Mouse (Mus musculus) CH12.LX (cell line): ENCODE measurements around the gene Gm21905. TPM values are rescaled to one million over a fixed set of nuclear protein-coding genes. Genes with fewer than 3 reads are reported as not detected.

ENCODE experiments used
- DNase-seq: peaks from one replicate; pipeline ENCODE4 v3.0.0-alpha.2; 2013; ENCODE audit errors: extremely low read depth
- H3K27ac ChIP-seq: 2 replicates; pipeline ENCODE4 v1.5.1; 2012; ENCODE audit warnings: low read depth, mild to moderate bottlenecking, control low read depth, moderate library complexity; ENCODE audit not compliant: insufficient read depth
- H3K27me3 ChIP-seq: replicated peaks from 2 replicates; pipeline ENCODE3; 2012; ENCODE audit warnings: inconsistent platforms
- H3K36me3 ChIP-seq, 2 experiments: replicated peaks in 1 of 2; 2 replicates each; pipeline versions ENCODE3 to v1.6.1; 2012; ENCODE audit warnings: inconsistent platforms in 1 of 2, low read length in 1 of 2, mild to moderate bottlenecking in 1 of 2, mixed read lengths in 1 of 2, moderate library complexity in 1 of 2; ENCODE audit not compliant: control insufficient read depth in 1 of 2, insufficient read depth in 1 of 2
- H3K4me1 ChIP-seq, 2 experiments: 2 replicates each; pipeline ENCODE4 v1.6.1; 2012; ENCODE audit warnings: inconsistent platforms in 1 of 2, moderate library complexity in 1 of 2; ENCODE audit not compliant: insufficient read depth in 2 of 2, control insufficient read depth in 1 of 2
- H3K4me2 ChIP-seq: 2 replicates; pipeline ENCODE4 v1.6.1; 2012; ENCODE audit warnings: low read depth, mild to moderate bottlenecking, control low read depth; ENCODE audit not compliant: poor library complexity, insufficient read depth, severe bottlenecking
- H3K4me3 ChIP-seq, 3 experiments: fragments of 150-350 bp in 1 of 3; sonication (generic) in 1 of 3; replicated peaks in 1 of 3; 2 replicates each; pipeline versions ENCODE3 to v1.5.1; 2011 to 2012; ENCODE audit warnings: low read depth in 2 of 3, low read length in 2 of 3, mild to moderate bottlenecking in 2 of 3, moderate library complexity in 2 of 3, control low read depth in 1 of 3, improper control_type of control experiment in 1 of 3, inconsistent platforms in 1 of 3, mixed read lengths in 1 of 3; ENCODE audit not compliant: poor library complexity in 1 of 3
- H3K79me2 ChIP-seq: replicated peaks from 2 replicates; pipeline ENCODE4 v1.6.1; 2012; ENCODE audit warnings: mild to moderate bottlenecking, moderate library complexity; ENCODE audit not compliant: control insufficient read depth, poor library complexity, insufficient read depth, severe bottlenecking; ENCODE audit errors: extremely low read depth
- H3K9ac ChIP-seq: 2 replicates; pipeline ENCODE4 v1.6.1; 2012; ENCODE audit warnings: low read depth, mild to moderate bottlenecking, control low read depth, moderate library complexity; ENCODE audit not compliant: insufficient read depth
- H3K9me3 ChIP-seq: replicated peaks from 2 replicates; pipeline ENCODE3; 2012; ENCODE audit warnings: low read length, inconsistent platforms, mixed read lengths
- CHD1 ChIP-seq: IDR thresholded peaks from 2 replicates; pipeline ENCODE4 v1.6.1; 2012; ENCODE audit warnings: low read depth, low read length, improper control_type of control experiment, inconsistent platforms
- GABPA ChIP-seq: IDR thresholded peaks from 2 replicates; pipeline ENCODE4 v1.6.1; 2012; ENCODE audit warnings: low read depth, low read length, improper control_type of control experiment, inconsistent platforms; ENCODE audit not compliant: insufficient replicate concordance
- HCFC1 ChIP-seq: IDR thresholded peaks from 2 replicates; pipeline ENCODE4 v1.6.1; 2012; ENCODE audit warnings: low read depth, mild to moderate bottlenecking, inconsistent platforms, low read length, improper control_type of control experiment
- MAZ ChIP-seq: IDR thresholded peaks from 2 replicates; pipeline ENCODE4 v1.6.1; 2012; ENCODE audit warnings: low read depth, mild to moderate bottlenecking, inconsistent platforms, low read length, improper control_type of control experiment, moderate library complexity
- MEF2A ChIP-seq: IDR thresholded peaks from 2 replicates; pipeline ENCODE4 v1.6.1; 2014; ENCODE audit warnings: low read depth, mild to moderate bottlenecking, inconsistent platforms, low read length, improper control_type of control experiment, borderline replicate concordance
- RAD21 ChIP-seq: IDR thresholded peaks from 2 replicates; pipeline ENCODE4 v1.6.1; 2011; ENCODE audit warnings: low read depth, mild to moderate bottlenecking, low read length, improper control_type of control experiment, moderate library complexity
- SIN3A ChIP-seq: IDR thresholded peaks from 2 replicates; pipeline ENCODE4 v1.6.1; 2012; ENCODE audit warnings: low read length, improper control_type of control experiment, inconsistent platforms
- UBTF ChIP-seq: IDR thresholded peaks from 2 replicates; pipeline ENCODE4 v1.6.1; 2012; ENCODE audit warnings: low read depth, mild to moderate bottlenecking, inconsistent platforms, low read length, improper control_type of control experiment, moderate library complexity
- USF1 ChIP-seq: IDR thresholded peaks from 2 replicates; pipeline ENCODE4 v1.6.1; 2014; ENCODE audit warnings: low read depth, mild to moderate bottlenecking, inconsistent platforms, low read length, improper control_type of control experiment
- USF2 ChIP-seq: conservative IDR thresholded peaks from 2 replicates; pipeline ENCODE4 v1.6.1; 2011; ENCODE audit warnings: low read depth, low read length, improper control_type of control experiment
- ZKSCAN1 ChIP-seq: IDR thresholded peaks from 2 replicates; pipeline ENCODE4 v1.6.1; 2012; ENCODE audit warnings: low read depth, inconsistent platforms, low read length, improper control_type of control experiment, borderline replicate concordance
- ZMIZ1 ChIP-seq: IDR thresholded peaks from 2 replicates; pipeline ENCODE4 v1.6.1; 2012; ENCODE audit warnings: low read depth, mild to moderate bottlenecking, inconsistent platforms, low read length, improper control_type of control experiment
- ZNF384 ChIP-seq: IDR thresholded peaks from 2 replicates; pipeline ENCODE4 v1.6.1; 2012; ENCODE audit warnings: low read depth, low read length, improper control_type of control experiment, inconsistent platforms
- dilution Hi-C: fragments of 300-500 bp; cut with MboI; formaldehyde crosslinking; loops from 2 replicates; pipeline ENCODE4 v1.14.3; 2020; ENCODE audit warnings: low sequenced_read_pairs; ENCODE audit not compliant: extremely low pct_unique_long_range_greater_than_20kb, extremely low pct_ligation_motif_present
- in situ Hi-C: fragments of 300-500 bp; cut with MboI; formaldehyde crosslinking; loops from 3 replicates; pipeline ENCODE4 v1.14.3; 2019; ENCODE audit warnings: low sequenced_read_pairs, low pct_ligation_motif_present, low pct_unique_long_range_greater_than_20kb, mixed read lengths
- polyA plus RNA-seq: library from polyadenylated mRNA; unstranded; fragments of >175 nt; gene quantifications from 2 replicates; pipeline ENCODE4 v1.2.1, GENCODE M21; 2012; ENCODE audit warnings: low read depth; ENCODE audit not compliant: insufficient read length
- total RNA-seq, 2 experiments: library from RNA; depleted of rRNA; stranded (reverse); fragments of 300-350 nt in 1 of 2; fragments of >200 nt in 1 of 2; gene quantifications; 2 replicates each; pipeline ENCODE4 v1.2.3; 2012 to 2014

The Gm21905 gene
- total and polyA plus RNA-seq, 3 experiments, result not detected

GRCm38 (mm10) chr5:67969536-67969935, 23.3 kb upstream of the Gm21905 start:
- no peak for TF ChIP-seq MEF2A
- TF ChIP-seq CHD1, result no peak
- TF ChIP-seq MAZ, result no peak
- no peak for TF ChIP-seq ZKSCAN1
- TF ChIP-seq ZMIZ1, result no peak
- TF ChIP-seq RAD21, result no peak
- no peak for TF ChIP-seq GABPA
- TF ChIP-seq USF1, result no peak
- TF ChIP-seq USF2, result no peak
- TF ChIP-seq ZNF384, result no peak
- no peak for TF ChIP-seq HCFC1
- TF ChIP-seq UBTF, result no peak
- no peak for TF ChIP-seq SIN3A
- H3K9ac ChIP-seq, result no peak overlapping the region
- dilution Hi-C loops, result no loop called here
- H3K4me3 ChIP-seq, result no peak overlapping the region
- H3K27ac ChIP-seq, result no peak overlapping the region
- no peaks in the 10 kb centered on the region for H3K36me3 ChIP-seq
- no peaks in the 10 kb centered on the region for H3K27me3 ChIP-seq
- H3K9me3 ChIP-seq, result no peaks in the 10 kb centered on the region
- no peak overlapping the region for H3K4me2 ChIP-seq
- no peaks in the 10 kb centered on the region for H3K4me1 ChIP-seq
- H3K79me2 ChIP-seq, result no peaks in the 10 kb centered on the region
- DNase-seq, result no peak
- in situ Hi-C loops, result no loop called here

- Histone ChIP-seq H3K36me3 (no peaks in the 10 kb centered on the region), H3K9ac (no peak overlapping the region), H3K9me3 (no peaks in the 10 kb centered on the region), H3K4me1 (peaks cover 0 to 3% of the 10 kb centered on the region in 2 experiments; a peak in 2 of 4 replicates), H3K4me2 (no peak overlapping the region)
- dilution Hi-C loops, result no loop called here
- no peak for DNase-seq
- TF ChIP-seq ZKSCAN1 (no peak), CHD1 (no peak)
- TF ChIP-seq, all 38 proteins: peak for 0
- Histone ChIP-seq H3K27me3 (no peaks in the 10 kb centered on the region), H3K79me2 (no peaks in the 10 kb centered on the region), H3K27ac (no peak overlapping the region), H3K4me3 (no peak overlapping the region)
- in situ Hi-C loops, result no loop called here
Measured at GRCm38 (mm10) chr5:67961708-67962629, 15.7 kb upstream of the Gm21905 start.
